36 mouse cellular contexts compared by ENCODE assay signal in genomic region chr9:106645684-106646271, GRCm38 (mm10). TPM values are rescaled to one million over a fixed set of nuclear protein-coding genes. Genes with fewer than 3 reads are reported as not detected.
A peak's percentile ranks its signal among the peaks of the same experiment; 100 is the strongest.
DNase-seq lines count a peak whose midpoint lies in the region; ATAC-seq and TF ChIP-seq lines count a peak whose summit lies in the region.
"Had no signal": no experiment of that assay in that cellular context is flagged by ENCODE, and none has a peak within 500 bp of the region (broad histone marks: within the 10 kb centered on the region; RNA-seq: fewer than 3 reads in every experiment).

No protein-coding gene starts in this region.

- H3K27me3 ChIP-seq in heart, embryonic 11.5 days (ENCODE audit: control insufficient read depth, insufficient read depth, low read length), result peaks cover 22% of the 10 kb centered on the region
- peaks cover 35% of the 10 kb centered on the region for H3K27me3 ChIP-seq in heart, embryonic 12.5 days (replicated peaks)
- H3K27me3 ChIP-seq: embryonic facial prominence, embryonic 15.5 days; hindbrain, embryonic 15.5 days had no signal

- H3K4me3 ChIP-seq in left cerebral cortex, adult 2 months, result no peak overlapping the region
- H3K4me3 ChIP-seq in heart, embryonic 11.5 days (ENCODE audit: low read depth, low read length), result no peak overlapping the region
- H3K4me3 ChIP-seq in heart, embryonic 12.5 days, result no peak overlapping the region
- H3K4me3 ChIP-seq: embryonic facial prominence, embryonic 12.5 days; embryonic facial prominence, embryonic 15.5 days; heart, adult 2 months; heart, embryonic 10.5 days; heart, embryonic 15.5 days; hindbrain, embryonic 10.5 days; hindbrain, embryonic 15.5 days had no signal

- no peak for TF ChIP-seq CTCF in left cerebral cortex, adult 2 months (IDR thresholded peaks at IDR 0.05)

- H3K9ac ChIP-seq in heart, embryonic 11.5 days (ENCODE audit: low read depth, low read length), result no peak overlapping the region
- H3K9ac ChIP-seq in heart, embryonic 12.5 days, result no peak overlapping the region
- H3K9ac ChIP-seq: embryonic facial prominence, embryonic 12.5 days; embryonic facial prominence, embryonic 15.5 days; forebrain, postnatal 0 days; heart, embryonic 15.5 days; hindbrain, embryonic 15.5 days had no signal

- no peaks in the 10 kb centered on the region for H3K4me1 ChIP-seq in heart, embryonic 11.5 days (ENCODE audit: control insufficient read depth, insufficient read depth, low read length)
- no peaks in the 10 kb centered on the region for H3K4me1 ChIP-seq in heart, embryonic 12.5 days (replicated peaks)
- H3K4me1 ChIP-seq: embryonic facial prominence, embryonic 12.5 days; embryonic facial prominence, embryonic 15.5 days; heart, embryonic 10.5 days; heart, embryonic 15.5 days; hindbrain, embryonic 10.5 days; hindbrain, embryonic 15.5 days had no signal

- H3K27ac ChIP-seq in left cerebral cortex, adult 2 months, result peak overlapping the region; percentile 64; the same call in 1 of the 2 replicates
- no peak overlapping the region for H3K27ac ChIP-seq in heart, embryonic 11.5 days (ENCODE audit: low read depth, low read length)
- no peak overlapping the region for H3K27ac ChIP-seq in heart, embryonic 12.5 days (ENCODE audit: poor library complexity, severe bottlenecking)
- H3K27ac ChIP-seq: embryonic facial prominence, embryonic 12.5 days; embryonic facial prominence, embryonic 15.5 days; heart, adult 2 months; heart, embryonic 10.5 days; heart, embryonic 15.5 days; hindbrain, embryonic 10.5 days; hindbrain, embryonic 15.5 days had no signal

- H3K9me3 ChIP-seq in heart, embryonic 11.5 days (replicated peaks; ENCODE audit: control insufficient read depth, low read length), result no peaks in the 10 kb centered on the region
- H3K9me3 ChIP-seq in heart, embryonic 12.5 days (replicated peaks), result no peaks in the 10 kb centered on the region
- H3K9me3 ChIP-seq: embryonic facial prominence, embryonic 12.5 days; embryonic facial prominence, embryonic 15.5 days; G1E; heart, embryonic 10.5 days; heart, embryonic 15.5 days; hindbrain, embryonic 10.5 days; hindbrain, embryonic 15.5 days had no signal

- DNase-seq in frontal cortex, postnatal 10 days (ENCODE audit: low spot score in 2 of 2), result no peak
- DNase-seq in left cerebral cortex, adult 2 months (ENCODE audit: extremely low spot score in 1 of 2, low spot score in 2 of 2), result peak in 1 of 2 experiments; percentile 25
- DNase-seq in left cerebral cortex, postnatal 36 days (ENCODE audit: low spot score in 2 of 2), result no peak
- peak; percentile 83 for DNase-seq in R1 (ENCODE audit: low read depth, low spot score)
- DNase-seq in right cerebral cortex, postnatal 10 days (ENCODE audit: low spot score in 2 of 2), result no peak
- DNase-seq: adrenal gland, adult 8-10 months; adrenal gland, postnatal 25 days; B cell, adult 2 months; cerebellum, adult 18-20 months; cerebellum, adult 9-10 months; cerebellum, postnatal 14 days; forebrain, postnatal 0 days; gastrocnemius, postnatal 10 days; gastrocnemius, postnatal 36 days; heart, adult 2 months; heart, postnatal 10 days; heart, postnatal 36 days; kidney, adult 11 months had no signal

- 76% methylated on average over 9 of the region's 9 CpGs for WGBS in heart, embryonic 11.5 days (ENCODE audit: insufficient replicate concordance)
- 78% methylated on average over 9 of the region's 9 CpGs for WGBS in heart, embryonic 12.5 days

- no peaks in the 10 kb centered on the region for H3K36me3 ChIP-seq in heart, embryonic 11.5 days (ENCODE audit: control insufficient read depth, insufficient read depth, low read length)
- H3K36me3 ChIP-seq in heart, embryonic 12.5 days, result no peaks in the 10 kb centered on the region
- H3K36me3 ChIP-seq: embryonic facial prominence, embryonic 12.5 days; embryonic facial prominence, embryonic 15.5 days; G1E; heart, embryonic 10.5 days; heart, embryonic 15.5 days; hindbrain, embryonic 15.5 days had no signal

- ATAC-seq in frontal cortex, adult (ENCODE audit: low TSS enrichment), result peak; percentile 22
- no peak for ATAC-seq in heart, embryonic 11.5 days (replicated peaks; ENCODE audit: insufficient number of reproducible peaks, low FRiP score, low TSS enrichment)
- ATAC-seq in heart, embryonic 12.5 days (ENCODE audit: insufficient number of reproducible peaks, low FRiP score), result no peak
- ATAC-seq: activated CD4-positive, CD25-positive, alpha-beta regulatory T cell, adult 4 months; forebrain, embryonic 14.5 days; forebrain, postnatal 0 days; Patski had no signal

- intact Hi-C loops in left cerebral cortex, adult 2 months (cut with DNase I), result no loop called here
- intact Hi-C loops in left cerebral cortex, postnatal 36 days (cut with DNase I), result no loop called here

- no peak overlapping the region for H3K4me2 ChIP-seq in heart, embryonic 11.5 days
- H3K4me2 ChIP-seq in heart, embryonic 12.5 days, result no peak overlapping the region
- H3K4me2 ChIP-seq: embryonic facial prominence, embryonic 12.5 days; embryonic facial prominence, embryonic 15.5 days; heart, embryonic 15.5 days; hindbrain, embryonic 15.5 days had no signal

RNA-seq across cellular contexts. Expression of gene Grm2, which starts 10.1 kb away (rescaled TPM):
- 10 to 100 TPM; 57.0 to 60.5 TPM for total RNA-seq in left cerebral cortex, adult 2 months (2021)
- total RNA-seq in left cerebral cortex, postnatal 36 days (2021), result 10 to 100 TPM; 53.5 to 72.7 TPM
- 0.18 TPM in 1 of 2 replicates, not detected in the other for polyA plus RNA-seq in heart, embryonic 11.5 days (2014; fragmentation: Nextera tagmentation; extraction: Ambion mirVana)
- polyA plus RNA-seq in heart, embryonic 12.5 days (2016; fragmentation: Nextera tagmentation; extraction: Ambion mirVana), result not detected in 2 replicates
- total RNA-seq: adrenal gland, adult 8-10 months; adrenal gland, postnatal 25 days; common myeloid progenitor, adult 5-6 weeks; gastrocnemius, adult 18-20 months; gastrocnemius, postnatal 36 days; granulocyte monocyte progenitor cell, adult 5-6 weeks; heart, adult 2 months; heart, postnatal 10 days; heart, postnatal 36 days had no signal
- polyA plus RNA-seq: embryonic facial prominence, embryonic 15.5 days; G1E; heart, adult 2 months; heart, embryonic 15.5 days; intestine, embryonic 14.5 days; Patski had no signal

RNA-seq across cellular contexts. Expression of gene Iqcf6, which starts 19.4 kb away (rescaled TPM):
- not detected for total RNA-seq in left cerebral cortex, adult 2 months (2021)
- not detected for total RNA-seq in left cerebral cortex, postnatal 36 days (2021)
- not detected in 2 replicates for polyA plus RNA-seq in heart, embryonic 11.5 days (2014; fragmentation: Nextera tagmentation; extraction: Ambion mirVana)
- not detected in 2 replicates for polyA plus RNA-seq in heart, embryonic 12.5 days (2016; fragmentation: Nextera tagmentation; extraction: Ambion mirVana)
- total RNA-seq: adrenal gland, adult 8-10 months; adrenal gland, postnatal 25 days; common myeloid progenitor, adult 5-6 weeks; forebrain, postnatal 0 days; G1E; gastrocnemius, adult 18-20 months; gastrocnemius, postnatal 10 days; gastrocnemius, postnatal 36 days; granulocyte monocyte progenitor cell, adult 5-6 weeks; heart, adult 2 months; heart, postnatal 10 days; heart, postnatal 36 days had no signal
- polyA plus RNA-seq: activated CD4-positive, CD25-positive, alpha-beta regulatory T cell, adult 4 months; embryonic facial prominence, embryonic 12.5 days; embryonic facial prominence, embryonic 15.5 days; forebrain, embryonic 11.5 days; forebrain, embryonic 14.5 days; forebrain, postnatal 0 days; G1E; heart, adult 2 months; heart, embryonic 10.5 days; heart, embryonic 15.5 days; hindbrain, embryonic 10.5 days; hindbrain, embryonic 15.5 days; intestine, embryonic 14.5 days; Patski had no signal

RNA-seq across cellular contexts. Expression of gene Tex264, which starts 39.9 kb away (rescaled TPM):
- total RNA-seq in left cerebral cortex, adult 2 months (2021), result 10 to 100 TPM; 92.2 to 98.1 TPM
- total RNA-seq in left cerebral cortex, postnatal 36 days (2021), result 100 to 1,000 TPM; 104 to 109 TPM
- polyA plus RNA-seq in heart, embryonic 11.5 days (2014; fragmentation: Nextera tagmentation; extraction: Ambion mirVana), result 34.7 and 36.8 TPM in 2 replicates
- polyA plus RNA-seq in heart, embryonic 12.5 days (2016; fragmentation: Nextera tagmentation; extraction: Ambion mirVana), result 37.3 and 39.4 TPM in 2 replicates
